Mouse (Mus musculus) lung, postnatal 25 days (tissue): ENCODE measurements around the gene Dda1.
A peak's percentile ranks its signal among the peaks of the same experiment; 100 is the strongest.
"Not testable (repeated sequence)": the region's sequence is repeated elsewhere in the genome, so short reads cannot be mapped to it uniquely, and the experiment has no call there.

Experiments used
- DNase-seq: peaks from one replicate; pipeline ENCODE4 v3.0.0; 2022; ENCODE audit warnings: low spot score

Dda1 gene

DNA sequence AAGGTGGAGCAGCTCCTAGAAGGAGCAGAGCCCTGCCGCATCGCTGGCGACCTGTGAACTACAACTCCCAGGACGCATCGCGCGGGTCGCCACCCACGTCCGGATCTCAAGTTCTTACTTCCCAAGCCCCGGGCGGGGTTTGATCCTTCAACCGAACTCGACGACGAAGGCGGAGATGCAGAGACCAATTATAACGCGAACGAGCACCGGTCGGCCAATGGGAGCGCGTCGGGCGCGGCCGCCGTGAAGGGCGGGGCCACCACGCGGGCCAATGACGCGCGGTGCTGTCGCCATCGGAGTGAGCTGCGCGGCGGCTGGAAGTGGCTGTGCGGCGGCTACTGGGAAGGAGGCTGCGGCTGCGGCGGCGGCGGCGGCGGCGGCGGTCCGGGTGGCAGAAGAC is at the start of gene Dda1:
Dda1 (plus strand) TSS at position 284 of the 400 bp plus-strand sequence.
- DNase-seq = peak; percentile 99

DNA sequence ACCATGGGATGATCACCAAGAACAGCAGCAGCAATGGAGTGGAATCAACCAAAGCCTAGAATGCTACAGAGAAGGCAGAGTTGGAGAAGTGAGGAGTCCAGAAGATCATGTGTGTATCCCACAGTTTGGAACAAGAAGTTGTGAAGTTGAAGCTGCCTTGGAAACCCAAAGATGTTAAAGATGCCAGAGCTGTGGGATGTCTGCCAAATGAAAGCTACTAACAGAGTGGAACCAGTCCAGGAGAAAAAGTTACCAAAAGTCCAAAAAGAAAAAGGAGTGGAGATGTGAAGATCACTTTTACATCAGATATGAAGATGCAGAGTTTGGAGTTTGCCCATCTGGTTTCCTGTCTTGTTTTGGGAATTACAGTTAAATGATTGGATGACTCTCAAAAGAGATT is 46.9 kb upstream of the Dda1 start:
- no peak for DNase-seq

DNA sequence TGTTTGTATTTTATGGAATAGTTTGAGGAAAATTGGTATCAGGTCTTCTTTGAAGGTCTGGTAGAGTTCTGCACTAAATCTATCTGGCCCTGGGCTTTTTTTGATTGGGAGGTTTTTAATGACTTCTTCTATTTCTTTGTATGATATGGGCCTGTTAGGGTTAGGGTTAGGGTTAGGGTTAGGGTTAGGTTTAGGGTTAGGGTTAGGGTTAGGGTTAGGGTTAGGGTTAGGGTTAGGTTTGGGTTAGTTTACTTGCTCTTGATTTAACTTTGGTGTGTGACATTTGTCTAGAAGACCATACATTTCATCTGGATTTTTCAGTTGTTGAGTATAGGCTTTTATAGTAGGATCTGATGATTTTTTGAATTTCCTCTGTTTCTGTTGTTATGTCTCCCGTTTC is 36.1 kb upstream of the Dda1 start:
- DNase-seq = not testable (repeated sequence)

- no peak for DNase-seq
Observed at GRCm38 (mm10) chr8:71437041-71437440, 32.0 kb upstream of the Dda1 start.

GRCm38 (mm10) chr8:71441404-71441803 is 27.6 kb upstream of the Dda1 start:
- DNase-seq = peak; percentile 52

DNA sequence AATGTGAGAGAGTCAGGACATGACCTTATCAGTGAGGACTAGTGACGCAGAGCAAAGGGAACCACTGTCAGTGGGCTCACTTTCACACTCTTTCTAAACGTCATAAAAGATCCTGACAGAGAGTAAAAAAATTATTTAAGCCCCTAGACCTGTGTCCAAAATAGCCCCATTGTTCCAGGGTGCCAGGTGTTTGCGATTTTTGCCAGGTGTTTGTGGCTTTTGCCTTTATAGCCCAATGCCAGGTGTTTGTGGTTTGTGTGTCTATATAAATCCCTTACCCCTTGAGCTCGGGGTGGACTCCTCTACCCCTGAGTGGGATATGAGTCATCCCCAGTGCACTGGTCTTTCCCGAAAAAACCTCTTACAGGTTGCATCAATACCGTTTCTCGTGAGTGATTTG is 23.9 kb upstream of the Dda1 start:
- DNase-seq = no peak

- DNase-seq = no peak
Observed at GRCm38 (mm10) chr8:71451337-71451736, 17.7 kb upstream of the Dda1 start.

DNA sequence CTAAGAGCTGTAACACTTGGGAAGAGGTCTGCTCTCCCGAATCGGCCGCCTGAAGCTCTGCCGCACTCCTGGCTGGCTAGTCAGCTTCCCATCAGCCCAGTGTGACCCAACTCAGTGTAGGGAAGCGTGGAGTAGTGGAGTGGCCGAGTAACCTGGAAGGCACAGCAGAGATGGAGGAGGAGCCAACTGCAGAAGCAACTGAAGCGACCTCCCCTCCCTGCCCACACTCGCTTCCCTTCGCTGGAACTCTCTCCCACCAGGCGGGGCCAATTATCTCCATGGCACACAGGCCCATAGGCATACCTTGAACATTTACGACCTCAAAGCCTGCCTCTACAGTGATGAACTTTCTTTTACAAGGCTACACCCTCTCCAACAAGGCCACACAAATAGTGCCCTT is 17.2 kb upstream of the Dda1 start:
- DNase-seq = no peak

DNA sequence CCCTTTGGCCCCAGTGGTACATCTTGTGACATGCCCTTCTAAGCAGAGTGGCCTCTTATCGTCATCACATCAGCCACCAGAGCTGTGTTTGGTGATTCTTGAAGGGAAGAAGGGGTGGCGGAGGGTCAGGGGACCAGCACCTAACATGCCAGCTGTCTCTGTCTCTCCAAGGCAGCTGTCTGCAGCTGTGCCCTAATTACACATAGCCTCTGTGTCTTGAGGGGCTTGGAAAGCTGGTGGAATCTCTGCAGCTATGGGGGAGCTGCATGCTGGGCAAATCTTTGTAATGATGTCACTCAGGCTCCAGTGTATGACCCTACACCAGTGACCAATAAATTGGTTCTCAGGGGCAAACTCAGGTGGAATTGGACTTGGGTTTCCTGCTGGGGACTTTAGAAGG is 16.3 kb upstream of the Dda1 start:
- no peak for DNase-seq

DNA sequence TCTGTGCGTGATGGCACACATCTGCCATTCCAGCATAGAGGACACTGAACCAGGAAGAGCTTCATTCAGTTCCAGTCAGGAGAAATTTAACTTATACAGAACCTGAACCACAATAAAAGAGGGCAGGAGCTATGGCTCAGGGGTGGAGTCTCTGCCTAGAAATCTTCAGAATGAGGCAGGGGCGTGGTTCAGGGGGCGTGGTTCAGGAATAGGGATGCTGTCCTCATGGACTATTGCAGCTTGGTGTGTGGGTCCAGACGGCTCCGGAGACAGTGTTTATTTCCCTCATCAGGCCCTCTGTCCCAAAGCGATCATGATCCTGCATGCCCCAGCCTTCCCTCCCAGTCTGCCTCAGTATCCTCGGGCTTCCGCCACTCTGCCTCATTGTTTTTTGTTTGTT is 14.3 kb upstream of the Dda1 start:
- no peak for DNase-seq

DNA sequence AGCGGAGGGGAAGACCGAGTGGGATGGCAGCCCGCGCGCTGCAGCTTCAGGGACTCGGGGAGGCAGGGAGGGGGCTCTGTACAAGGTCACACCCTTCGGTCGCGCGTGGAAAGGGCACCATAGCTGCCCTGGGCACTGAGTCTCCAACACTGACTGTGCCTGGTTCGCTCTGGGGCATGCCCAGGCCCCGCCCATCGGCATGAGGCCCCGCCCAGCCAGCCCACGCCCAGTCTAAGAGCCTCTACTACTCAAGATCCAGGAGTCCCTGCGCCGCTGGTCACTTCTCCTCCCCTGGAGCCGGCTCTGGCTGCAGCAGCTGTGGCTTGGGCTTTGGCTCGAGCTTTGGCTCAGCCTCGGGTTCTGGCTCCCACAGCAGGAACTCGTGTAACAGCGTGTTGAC is 12.1 kb upstream of the Dda1 start:
- DNase-seq = no peak

- DNase-seq = no peak
Observed at GRCm38 (mm10) chr8:71457659-71458270, 11.2 kb upstream of the Dda1 start.

DNA sequence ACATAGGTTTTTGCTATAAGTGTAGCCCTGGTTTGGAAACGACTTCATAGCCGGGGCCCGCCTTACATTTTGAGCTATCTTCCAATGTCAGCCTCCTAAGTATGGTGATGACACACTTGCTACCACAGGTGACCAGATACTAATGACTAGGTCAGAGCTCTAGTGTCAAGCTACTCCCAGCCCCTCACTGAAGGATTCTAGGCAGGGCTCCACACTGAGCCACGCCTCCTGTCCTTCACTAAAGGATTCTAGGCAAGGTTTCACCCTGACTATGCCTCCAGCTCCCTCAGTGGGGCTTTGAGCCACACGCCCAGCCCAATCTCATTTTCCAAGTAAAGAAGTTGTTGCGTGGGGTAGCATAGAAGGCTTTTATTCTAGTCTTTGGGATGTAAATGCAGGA is 8.3 kb upstream of the Dda1 start:
- DNase-seq = no peak

GRCm38 (mm10) chr8:71461152-71461840 is 7.7 kb upstream of the Dda1 start:
- no peak for DNase-seq

DNA sequence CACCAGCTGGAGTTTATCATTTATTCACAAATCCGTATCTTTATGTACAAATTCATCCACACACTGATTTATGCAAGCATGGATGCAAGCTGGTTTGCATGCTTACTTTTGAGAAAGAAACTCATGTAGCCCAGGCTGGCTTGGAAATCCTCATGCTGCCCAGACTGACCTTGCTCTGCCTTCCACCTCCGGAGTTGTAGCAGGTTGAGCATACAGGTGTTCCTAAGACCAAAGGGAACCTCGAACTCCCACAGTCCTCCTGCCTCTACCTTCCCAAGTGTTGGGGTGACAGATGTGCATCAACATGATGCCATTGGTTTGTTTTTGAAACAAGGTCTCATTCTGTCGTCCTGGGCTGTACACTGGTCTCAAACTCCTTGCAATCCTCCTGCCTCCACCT is 6.8 kb upstream of the Dda1 start:
- DNase-seq = no peak

DNA sequence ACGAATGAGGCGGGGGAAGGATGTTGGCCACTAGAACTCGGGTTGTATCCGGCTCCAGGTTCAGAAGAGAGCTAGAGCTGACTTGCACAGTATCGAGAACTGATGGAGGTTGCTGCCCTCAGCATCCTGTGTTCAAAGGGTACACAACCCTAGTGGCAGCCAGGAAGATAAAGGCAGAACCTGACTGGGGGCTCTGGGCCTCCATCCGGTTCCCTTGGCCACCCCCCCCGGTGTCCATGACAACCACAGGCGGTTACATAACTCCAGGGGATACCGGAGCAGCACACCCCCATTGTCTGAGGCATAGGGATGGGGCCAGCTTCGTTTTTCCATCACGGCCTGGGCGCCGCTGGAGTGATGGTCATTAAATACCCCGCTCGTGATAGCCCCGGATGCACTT is 6.2 kb upstream of the Dda1 start:
- peak; percentile 50 for DNase-seq

GRCm38 (mm10) chr8:71463188-71464033 is 5.6 kb upstream of the Dda1 start, which contains the start of gene Abhd8:
Abhd8 (minus strand) TSS chr8:71463655.
- DNase-seq = peak; percentile 97

DNA sequence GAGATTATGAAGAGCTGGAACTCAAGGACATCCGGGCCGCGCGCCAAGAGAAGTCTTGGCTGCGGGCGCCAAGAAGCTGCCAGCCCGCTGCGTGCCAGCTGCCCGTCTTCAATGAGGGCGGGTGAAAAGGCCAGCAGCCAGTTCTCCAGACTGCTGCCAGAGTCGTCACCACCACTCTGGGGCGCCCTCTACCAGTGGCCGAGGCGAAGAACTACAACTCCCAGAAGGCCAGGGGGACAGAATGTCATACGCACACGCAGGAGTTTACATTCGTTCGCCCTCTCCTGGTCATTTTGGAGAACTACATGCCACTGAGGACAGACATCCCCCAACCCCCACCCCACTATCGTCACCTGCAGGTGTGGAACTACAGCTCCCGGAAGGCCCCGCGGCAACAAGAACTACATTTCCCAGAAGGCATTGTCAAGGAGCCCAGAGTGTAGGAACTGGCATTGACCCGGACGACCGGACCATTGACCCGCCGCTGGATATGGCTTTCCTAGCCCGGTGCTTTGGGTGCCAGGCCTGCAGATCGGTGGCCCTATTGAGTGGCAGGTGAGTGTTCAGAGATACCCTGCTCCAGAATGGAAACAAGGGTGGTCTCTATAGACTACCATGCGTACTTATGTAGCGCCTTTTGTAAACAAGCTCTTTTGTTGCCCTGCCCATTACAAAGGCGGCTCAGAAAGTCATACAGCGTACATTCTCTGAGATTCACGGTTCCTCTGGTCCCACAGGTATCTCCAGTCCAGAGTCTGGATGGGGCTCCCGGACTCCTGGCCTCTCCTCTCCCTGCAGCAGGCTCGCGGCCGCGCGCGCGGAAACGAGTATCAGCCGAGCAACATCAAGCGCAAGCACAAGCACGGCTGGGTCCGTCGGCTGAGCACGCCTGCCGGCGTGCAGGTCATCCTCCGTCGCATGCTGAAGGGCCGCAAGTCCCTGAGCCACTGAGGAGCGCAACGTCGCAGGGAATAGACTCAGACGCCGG is 4.2 kb upstream of the Dda1 start, which contains the start of gene Mrpl34:
Mrpl34 (plus strand) TSS at position 447 of the 988 bp plus-strand sequence.
- peak; percentile 99 for DNase-seq

- DNase-seq = no peak
Observed at GRCm38 (mm10) chr8:71465733-71466132, 3.3 kb upstream of the Dda1 start.

DNA sequence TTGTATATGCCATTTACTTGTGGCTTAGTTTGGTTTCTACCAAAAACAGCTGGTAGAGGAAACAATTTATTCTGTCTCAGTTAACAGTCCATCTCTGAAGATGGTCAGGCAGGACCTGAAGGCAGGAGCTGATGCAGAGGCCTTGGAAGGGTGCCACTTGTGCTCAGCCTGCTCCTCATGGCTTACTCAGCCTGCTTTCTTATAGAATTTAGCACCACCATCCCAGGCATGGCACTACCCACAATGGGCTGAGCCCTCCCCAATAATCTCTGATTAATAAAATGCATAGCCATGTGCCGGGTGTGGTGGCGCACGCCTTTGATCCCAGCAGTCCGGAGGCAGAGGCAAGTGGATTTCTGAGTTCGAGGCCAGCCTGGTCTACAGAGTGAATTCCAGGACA is 2.8 kb upstream of the Dda1 start:
- DNase-seq = no peak

- DNase-seq = no peak
Observed at GRCm38 (mm10) chr8:71467201-71467600, 1.8 kb upstream of the Dda1 start.

GRCm38 (mm10) chr8:71468001-71468400 is 998 bp upstream of the Dda1 start:
- DNase-seq = no peak
